Mouse (Mus musculus) gastrocnemius, postnatal 36 days (tissue): ENCODE measurements around the gene Tiprl. TPM values are rescaled to one million over a fixed set of nuclear protein-coding genes. Genes with fewer than 3 reads are reported as not detected.

Source experiments
- DNase-seq, 2 experiments: peaks; one replicate each; pipeline ENCODE4 v3.0.0; 2022
- intact Hi-C: fragments of 180-260 bp; cut with DNase I; formaldehyde crosslinking; loops from one replicate; pipeline ENCODE4 v1.15.1; 2025
- long read RNA-seq, 2 experiments: library from polyadenylated mRNA; stranded (forward); transcript quantifications; one replicate each; pipeline ENCODE4 v2.0.0; 2021
- total RNA-seq, 2 experiments: library from RNA; stranded (reverse); gene quantifications; 2 replicates each; pipeline ENCODE4 v1.2.3; 2021

The Tiprl gene
- total RNA-seq, result 10 to 100 TPM; 13.9 to 19.4 TPM
- long read RNA-seq, experiment 1, full-length matches to known transcripts, result 26 of 29 reads
- long read RNA-seq, experiment 1, partial matches to known transcripts, result 0 of 29 reads
- long read RNA-seq, experiment 1, other reads (novel, unspliced or antisense), result 3 of 29 reads
- long read RNA-seq, experiment 2, full-length matches to known transcripts, result 34 of 41 reads
- long read RNA-seq, experiment 2, partial matches to known transcripts, result 0 of 41 reads
- long read RNA-seq, experiment 2, other reads (novel, unspliced or antisense), result 7 of 41 reads

- DNase-seq, result peak; percentile 94 to 97
- intact Hi-C loops, result no loop called here
Measured at GRCm38 (mm10) chr1:165236321-165237298, at the start of gene Tiprl. Gene Tiprl (minus strand): TSS chr1:165236996.

DNA sequence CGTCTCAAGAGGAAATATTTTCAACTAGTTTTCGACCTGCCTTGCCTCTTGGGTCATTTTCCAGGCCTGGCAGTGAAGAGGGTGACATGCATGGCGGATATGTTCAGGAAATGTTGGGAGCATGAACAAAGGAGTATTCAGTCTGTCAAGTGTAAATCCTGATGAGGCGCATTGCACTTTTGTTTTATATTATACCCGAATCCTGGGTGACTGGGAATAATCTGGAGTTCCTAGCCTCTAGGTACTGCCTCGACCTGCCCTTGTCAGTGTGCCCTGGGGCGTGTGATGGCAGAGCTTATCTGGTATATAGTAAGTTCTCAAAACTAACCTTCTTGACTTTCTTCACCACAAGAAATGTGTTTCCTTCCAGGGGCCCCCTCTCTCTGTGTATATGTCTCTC lies 47.3 kb upstream of the Tiprl start:
- intact Hi-C loops, result no loop called here
- no peak for DNase-seq

DNA sequence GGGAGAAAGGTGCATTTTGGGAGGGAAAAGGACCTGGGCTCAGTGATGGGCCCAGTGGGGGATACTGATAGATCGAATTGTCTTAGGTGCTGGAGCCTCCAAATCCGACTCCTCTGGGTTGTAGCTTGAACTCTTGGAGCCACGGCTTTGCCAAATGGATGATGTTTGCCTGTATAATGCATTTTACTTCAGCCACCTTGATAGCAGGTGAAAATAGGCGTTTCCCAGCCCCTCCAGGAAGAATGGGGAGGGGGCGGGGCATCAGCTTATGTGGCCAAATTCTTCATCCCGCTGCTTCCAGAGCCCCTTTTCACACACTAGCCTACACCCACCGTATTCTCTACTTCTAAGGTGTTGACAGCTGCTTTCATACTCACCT lies 46.2 kb upstream of the Tiprl start:
- intact Hi-C loops, result no loop called here
- no peak for DNase-seq

- intact Hi-C loops, result no loop called here
- no peak for DNase-seq
Measured at GRCm38 (mm10) chr1:165282222-165282966, 45.6 kb upstream of the Tiprl start.

GRCm38 (mm10) chr1:165281351-165282221 lies 44.8 kb upstream of the Tiprl start:
- peak; percentile 62 to 69 for DNase-seq
- intact Hi-C loops, result no loop called here

DNA sequence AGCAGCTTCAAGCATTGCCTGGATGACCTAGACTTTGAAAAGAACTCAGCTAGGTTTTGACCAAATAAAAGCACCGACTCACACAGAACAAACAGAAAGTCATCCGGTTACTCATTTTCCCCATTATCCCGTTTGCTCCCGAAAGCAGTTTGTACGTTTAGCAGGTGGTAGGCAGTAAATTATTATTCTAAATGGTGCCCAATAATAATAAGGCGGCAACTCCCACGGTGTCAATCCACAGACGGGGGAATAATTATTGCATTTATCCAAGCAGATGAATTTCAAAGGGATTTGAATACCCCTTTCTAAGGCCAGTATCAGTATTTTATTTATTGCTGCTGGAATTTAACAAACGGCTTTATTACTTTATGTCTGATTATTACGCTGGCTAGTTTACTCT lies 43.9 kb upstream of the Tiprl start:
- DNase-seq, result no peak
- intact Hi-C loops, result no loop called here

DNA sequence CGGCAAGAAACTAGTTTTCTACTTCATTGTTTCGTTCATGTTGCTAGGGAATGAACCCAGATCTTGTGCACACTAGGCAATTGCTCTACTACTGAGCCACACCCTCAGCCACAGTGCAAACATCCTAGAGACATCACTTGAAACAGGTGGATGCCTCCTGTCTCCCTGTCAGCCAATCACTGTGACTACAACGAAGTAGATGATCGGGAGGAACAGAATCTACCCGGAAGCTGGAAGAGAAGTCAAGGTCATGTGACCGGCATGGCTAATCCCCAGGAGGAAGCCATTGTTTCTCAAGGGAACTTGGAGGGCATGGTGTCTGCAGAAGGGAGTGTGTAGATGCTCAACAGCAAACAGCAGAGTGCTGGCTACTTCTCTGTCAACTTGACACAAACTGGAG lies 38.1 kb upstream of the Tiprl start:
- intact Hi-C loops, result no loop called here
- DNase-seq, result no peak

DNA sequence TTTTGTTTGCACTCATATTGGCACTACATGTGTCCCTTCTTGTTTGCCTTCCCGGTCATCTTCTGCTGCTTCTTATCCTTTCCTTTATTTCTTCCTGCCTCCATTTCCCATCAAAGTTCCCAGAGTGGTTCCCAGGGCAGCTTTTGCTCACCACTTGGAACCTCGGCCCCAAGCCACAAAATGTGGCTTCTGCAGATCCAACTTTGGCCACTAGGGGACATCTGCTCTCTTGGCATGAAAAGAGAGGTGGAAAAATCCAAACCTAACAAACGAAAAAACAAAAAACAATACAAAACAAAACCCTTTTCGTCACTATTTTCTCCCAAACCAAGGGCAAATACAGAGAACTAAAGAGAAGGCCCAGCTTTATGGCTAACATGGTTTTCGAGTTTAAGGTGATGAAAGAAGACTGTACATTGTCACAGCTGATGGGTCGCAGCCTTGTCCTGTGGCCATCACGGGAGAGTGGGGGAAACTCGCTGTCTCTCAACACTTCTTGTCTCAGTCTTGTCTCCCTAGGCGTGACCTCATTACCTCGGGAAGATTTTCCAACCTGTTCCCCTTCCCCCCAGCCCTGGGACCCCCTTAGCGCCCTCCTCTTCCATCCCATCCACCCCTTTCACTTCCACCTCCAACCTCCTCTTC lies 15.4 kb upstream of the Tiprl start:
- intact Hi-C loops, result no loop called here
- DNase-seq, result peak; percentile 28 to 60

- DNase-seq, result no peak
- intact Hi-C loops, result no loop called here
Measured at GRCm38 (mm10) chr1:165250546-165250945, 13.8 kb upstream of the Tiprl start.

DNA sequence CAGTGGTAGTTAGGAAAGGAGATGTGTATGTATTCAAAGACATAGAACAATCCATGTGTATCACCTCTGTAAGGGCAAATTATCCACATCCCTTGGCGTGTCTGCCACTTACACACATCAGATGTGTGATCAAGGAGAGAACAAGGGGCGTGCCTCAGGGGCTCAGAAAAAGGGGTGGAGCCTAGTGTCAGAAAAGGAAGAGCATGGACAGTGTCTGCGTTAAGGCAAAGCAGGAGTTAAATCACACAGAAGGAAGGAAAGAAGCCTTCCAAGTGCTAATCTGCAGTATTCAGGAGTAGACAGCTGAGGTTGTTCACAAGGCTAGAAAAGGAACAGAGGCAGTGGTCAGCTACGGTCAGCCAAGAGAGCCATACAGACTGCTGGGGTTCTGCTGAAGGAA lies 12.0 kb upstream of the Tiprl start:
- no peak for DNase-seq
- intact Hi-C loops, result loop anchor here (5.0 kb wide), 1 partner anchor 73 kb away; no protein-coding TSS in a partner anchor

GRCm38 (mm10) chr1:165247788-165248187 lies 11.0 kb upstream of the Tiprl start:
- DNase-seq, result no peak
- intact Hi-C loops, result loop anchor here (5.0 kb wide), 1 partner anchor 75 kb away; no protein-coding TSS in a partner anchor

- DNase-seq, result peak in 1 of 2 experiments; percentile 32
Measured at GRCm38 (mm10) chr1:165247085-165247484, 10.3 kb upstream of the Tiprl start.

GRCm38 (mm10) chr1:165246587-165246986 lies 9.8 kb upstream of the Tiprl start:
- intact Hi-C loops, result loop anchor here (5.0 kb wide), 1 partner anchor 76 kb away; no protein-coding TSS in a partner anchor
- no peak for DNase-seq

More at GRCm38 (mm10) chr1:165247085-165247484, 10.3 kb upstream of the Tiprl start:
- intact Hi-C loops, result loop anchor here (5.0 kb wide), 1 partner anchor 75 kb away; no protein-coding TSS in a partner anchor

- DNase-seq, result no peak
- intact Hi-C loops, result no loop called here
Measured at GRCm38 (mm10) chr1:165235846-165236245, 950 bp downstream of the Tiprl start.

DNA sequence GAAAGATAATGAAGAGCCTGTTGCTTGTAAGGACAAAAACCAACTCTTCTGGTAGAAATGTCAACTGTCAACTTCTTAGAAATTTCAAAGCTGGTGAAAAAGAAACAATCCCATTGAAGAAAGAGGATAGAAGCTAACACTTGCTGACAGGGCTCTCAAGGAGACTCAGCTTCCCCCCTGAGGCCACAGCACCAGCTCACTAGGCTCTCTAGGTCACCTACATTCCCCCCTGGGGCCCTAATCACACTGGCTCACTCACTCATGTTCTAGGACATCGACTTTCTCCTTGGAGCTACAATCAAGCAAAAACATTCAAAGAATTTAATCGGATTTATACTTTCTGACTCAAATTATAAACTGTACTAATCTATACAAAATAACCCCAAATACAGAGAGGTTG lies 3.0 kb downstream of the Tiprl start:
- intact Hi-C loops, result no loop called here

GRCm38 (mm10) chr1:165230691-165231090 lies 6.1 kb downstream of the Tiprl start:
- intact Hi-C loops, result no loop called here
- no peak for DNase-seq

More for the DNA sequence above, 3.0 kb downstream of the Tiprl start:
- DNase-seq, result no peak

DNA sequence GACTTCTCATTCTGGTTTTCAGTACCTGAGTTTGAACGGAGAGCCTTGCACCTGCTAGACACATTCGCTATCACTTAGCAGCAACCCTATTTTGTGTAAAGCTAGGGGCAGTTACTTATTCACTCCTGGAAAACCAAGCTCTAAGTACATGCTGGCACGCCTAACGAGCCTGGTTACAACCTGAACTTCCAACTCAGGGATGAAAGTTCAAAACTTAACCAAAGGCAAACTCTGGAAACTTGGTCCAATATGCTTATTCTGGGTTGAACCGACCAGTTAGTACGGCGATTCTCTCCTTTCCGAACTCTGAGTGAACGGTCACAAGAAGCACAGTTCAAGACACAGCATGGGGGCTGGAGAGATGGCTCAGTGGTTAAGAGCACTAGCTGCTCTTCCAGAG lies 7.2 kb downstream of the Tiprl start:
- intact Hi-C loops, result no loop called here

GRCm38 (mm10) chr1:165217023-165217589 lies 19.7 kb downstream of the Tiprl start:
- DNase-seq, result no peak
- intact Hi-C loops, result no loop called here

More for the DNA sequence above, 7.2 kb downstream of the Tiprl start:
- no peak for DNase-seq

DNA sequence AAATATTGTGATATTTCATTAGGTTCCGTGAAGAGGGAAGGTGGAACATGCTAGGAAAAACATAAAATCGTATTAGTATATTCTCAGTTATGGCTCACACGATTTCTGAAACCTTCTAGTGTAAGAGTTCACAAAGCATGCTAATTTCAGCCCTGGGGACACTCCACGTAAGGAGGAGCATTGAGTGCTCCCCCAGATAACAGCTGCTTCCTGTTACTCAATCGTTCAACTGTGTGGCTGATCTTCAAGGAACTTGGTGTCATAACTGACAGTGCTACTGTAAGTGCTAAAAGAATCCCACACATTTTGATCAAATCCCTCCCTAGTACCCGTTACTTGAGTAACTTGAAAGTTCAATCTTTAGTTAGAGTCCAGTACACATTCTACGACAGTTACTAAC lies 21.0 kb downstream of the Tiprl start:
- DNase-seq, result no peak
- intact Hi-C loops, result no loop called here
